Mouse (Mus musculus): ENCODE measurements around the gene Gnaq.
A peak's percentile ranks its signal among the peaks of the same experiment; 100 is the strongest.
"Not testable (repeated sequence)": the region's sequence is repeated elsewhere in the genome, so short reads cannot be mapped to it uniquely, and the experiment has no call there.

The Gnaq gene

GRCm38 (mm10) chr19:16261631-16262030 lies 129.0 kb downstream of the Gnaq start:
- DNase-seq, result peak; percentile 40 to 54

- DNase-seq, result no peak
Measured at GRCm38 (mm10) chr19:16262340-16262739, 129.7 kb downstream of the Gnaq start.

- not testable (repeated sequence) for DNase-seq
Measured at GRCm38 (mm10) chr19:16267362-16267761, 134.7 kb downstream of the Gnaq start.

GRCm38 (mm10) chr19:16270236-16270635 lies 137.6 kb downstream of the Gnaq start:
- DNase-seq, result no peak

GRCm38 (mm10) chr19:16271002-16271401 lies 138.4 kb downstream of the Gnaq start:
- no peak for DNase-seq

GRCm38 (mm10) chr19:16273021-16273420 lies 140.4 kb downstream of the Gnaq start:
- DNase-seq, result no peak

GRCm38 (mm10) chr19:16280231-16280630 lies 147.6 kb downstream of the Gnaq start:
- no peak for DNase-seq

- no peak for DNase-seq
Measured at GRCm38 (mm10) chr19:16285051-16286028, 152.7 kb downstream of the Gnaq start.

GRCm38 (mm10) chr19:16286451-16287175 lies 154.0 kb downstream of the Gnaq start:
- peak; percentile 36 to 56 for DNase-seq

- no peak for DNase-seq
Measured at GRCm38 (mm10) chr19:16287307-16287706, 154.7 kb downstream of the Gnaq start.

- DNase-seq, result no peak
Measured at GRCm38 (mm10) chr19:16287971-16288370, 155.3 kb downstream of the Gnaq start.

- no peak for DNase-seq
Measured at GRCm38 (mm10) chr19:16291088-16291487, 158.5 kb downstream of the Gnaq start.

- peak in 1 of 2 experiments; percentile 26 for DNase-seq
Measured at GRCm38 (mm10) chr19:16292056-16292608, 159.5 kb downstream of the Gnaq start.

- no peak for DNase-seq
Measured at GRCm38 (mm10) chr19:16292978-16293377, 160.3 kb downstream of the Gnaq start.

- DNase-seq, result no peak
Measured at GRCm38 (mm10) chr19:16300413-16300812, 167.8 kb downstream of the Gnaq start.

- DNase-seq, result peak in 1 of 2 experiments; percentile 41
Measured at GRCm38 (mm10) chr19:16301336-16301735, 168.7 kb downstream of the Gnaq start.

- peak in 1 of 2 experiments; percentile 60 for DNase-seq
Measured at GRCm38 (mm10) chr19:16309031-16309430, 176.4 kb downstream of the Gnaq start.

- peak; percentile 37 to 56 for DNase-seq
Measured at GRCm38 (mm10) chr19:16314295-16314821, 181.7 kb downstream of the Gnaq start.

- DNase-seq, result no peak
Measured at GRCm38 (mm10) chr19:16315525-16315924, 182.9 kb downstream of the Gnaq start.

GRCm38 (mm10) chr19:16318128-16318811 lies 185.6 kb downstream of the Gnaq start:
- DNase-seq, result no peak

- DNase-seq, result no peak
Measured at GRCm38 (mm10) chr19:16319986-16320385, 187.4 kb downstream of the Gnaq start.

GRCm38 (mm10) chr19:16322986-16323385 lies 190.4 kb downstream of the Gnaq start:
- DNase-seq, result no peak
